Mouse (Mus musculus): ENCODE measurements around the gene Hoxd8. TPM values are rescaled to one million over a fixed set of nuclear protein-coding genes. Genes with fewer than 3 reads are reported as not detected.

Hoxd8 gene
- total RNA-seq, 2 experiments from 2014 or later = 0.65 to 2.3 TPM

- peak; percentile 52 to 74 for DNase-seq
Observed at GRCm38 (mm10) chr2:74686301-74686987, 18.0 kb upstream of the Hoxd8 start.

- DNase-seq = no peak
Observed at GRCm38 (mm10) chr2:74686988-74687697, 17.3 kb upstream of the Hoxd8 start.

- no peak for DNase-seq
Observed at GRCm38 (mm10) chr2:74687698-74688555, 16.5 kb upstream of the Hoxd8 start.

- DNase-seq = no peak
Observed at GRCm38 (mm10) chr2:74688795-74689573, 15.4 kb upstream of the Hoxd8 start.

DNA sequence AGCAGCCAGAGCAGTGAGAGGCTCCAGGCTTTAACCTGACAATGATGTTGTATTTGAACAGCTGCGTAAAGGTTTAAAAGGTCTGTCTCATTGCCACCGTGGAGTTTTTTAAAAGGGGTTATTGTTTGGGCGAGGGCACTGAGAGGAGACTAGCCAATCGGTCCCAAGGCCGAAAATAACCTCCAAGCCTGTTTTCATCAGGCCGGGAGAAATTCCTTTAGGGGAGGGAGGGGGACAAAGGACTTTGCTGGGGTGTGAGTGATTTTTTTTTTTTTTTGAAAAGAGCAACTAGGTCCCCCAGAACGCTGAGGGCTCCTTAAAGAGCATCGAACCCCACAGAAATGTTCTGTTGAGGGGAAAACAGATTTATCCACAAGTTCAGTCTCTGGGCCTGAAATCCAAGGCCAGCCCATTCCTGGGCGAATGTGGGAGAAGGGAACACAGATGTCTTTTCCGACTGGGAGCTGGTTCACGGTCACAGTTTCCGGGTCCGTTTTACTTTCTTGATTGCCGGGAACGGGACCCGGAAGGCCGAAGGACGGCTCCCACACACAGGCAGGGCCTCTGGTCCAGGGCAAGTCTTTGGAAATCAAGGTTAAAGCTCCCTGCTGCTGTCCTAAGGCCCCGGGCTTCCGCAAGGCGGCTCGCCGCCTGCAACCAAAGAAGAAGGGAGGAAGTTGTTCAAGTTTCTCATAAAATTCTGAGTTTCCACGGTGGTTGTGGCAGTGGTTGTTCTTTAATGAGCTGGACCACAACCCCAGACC lies 14.7 kb upstream of the Hoxd8 start:
- no peak for DNase-seq

- no peak for DNase-seq
Observed at GRCm38 (mm10) chr2:74690338-74690716, 14.1 kb upstream of the Hoxd8 start.

- DNase-seq = peak in 1 of 2 experiments; percentile 50
Observed at GRCm38 (mm10) chr2:74691022-74691951, 13.1 kb upstream of the Hoxd8 start, which contains the start of gene Hoxd10. Gene Hoxd10 (plus strand): TSS chr2:74691924.

- no peak for DNase-seq
Observed at GRCm38 (mm10) chr2:74691995-74692807, 12.2 kb upstream of the Hoxd8 start.

- DNase-seq = no peak
Observed at GRCm38 (mm10) chr2:74692808-74693431, 11.5 kb upstream of the Hoxd8 start.

GRCm38 (mm10) chr2:74693432-74693827 lies 11.0 kb upstream of the Hoxd8 start:
- DNase-seq = no peak

DNA sequence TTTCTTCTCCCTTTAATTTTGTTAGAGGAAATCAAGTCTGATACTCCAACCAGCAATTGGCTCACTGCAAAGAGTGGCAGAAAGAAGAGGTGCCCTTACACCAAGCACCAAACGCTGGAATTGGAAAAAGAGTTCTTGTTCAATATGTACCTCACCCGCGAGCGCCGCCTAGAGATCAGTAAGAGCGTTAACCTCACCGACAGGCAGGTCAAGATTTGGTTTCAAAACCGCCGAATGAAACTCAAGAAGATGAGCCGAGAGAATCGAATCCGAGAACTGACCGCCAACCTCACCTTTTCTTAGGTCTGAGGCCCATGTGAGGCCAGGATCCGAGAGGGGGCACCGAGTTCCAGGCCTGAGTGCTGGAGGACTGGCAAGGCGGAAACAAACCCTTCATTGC lies 10.3 kb upstream of the Hoxd8 start:
- DNase-seq = no peak

DNA sequence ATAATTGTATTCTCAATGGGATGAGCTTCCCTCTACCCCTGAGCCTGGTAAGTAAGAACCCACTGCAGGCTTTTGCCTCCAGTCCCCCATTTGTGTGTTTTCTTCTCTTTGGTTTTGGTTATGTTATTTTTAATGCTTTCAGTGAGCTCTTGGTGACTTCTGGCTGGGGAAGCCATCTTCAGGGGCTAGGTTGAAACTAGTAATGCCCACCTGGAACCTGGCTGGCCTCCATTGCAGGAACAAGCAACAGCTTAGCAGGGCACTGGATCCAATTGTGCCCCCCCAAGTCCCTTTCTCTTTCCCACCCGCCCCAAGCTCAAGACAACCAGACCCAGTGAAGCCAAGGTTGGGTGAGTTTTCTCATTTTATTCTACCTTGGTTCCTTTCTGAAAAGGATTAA lies 9.0 kb upstream of the Hoxd8 start:
- no peak for DNase-seq

- DNase-seq = no peak
Observed at GRCm38 (mm10) chr2:74695813-74696430, 8.5 kb upstream of the Hoxd8 start.

- DNase-seq = no peak
Observed at GRCm38 (mm10) chr2:74696442-74697335, 7.7 kb upstream of the Hoxd8 start.

- DNase-seq = peak in 1 of 2 experiments; percentile 50
Observed at GRCm38 (mm10) chr2:74697567-74698121, 6.8 kb upstream of the Hoxd8 start, which contains the start of gene Hoxd9. Gene Hoxd9 (plus strand): TSS chr2:74697727.

- DNase-seq = peak in 1 of 2 experiments; percentile 40
Observed at GRCm38 (mm10) chr2:74698201-74699052, 6.0 kb upstream of the Hoxd8 start.

Data from heart, adult 18-20 months (tissue).